Comparison of ENCODE assay signal across 8 mouse cellular contexts in genomic region chr13:67682959-67683735, GRCm38 (mm10). TPM values are rescaled to one million over a fixed set of nuclear protein-coding genes. Genes with fewer than 3 reads are reported as not detected.
DNase-seq lines count a peak whose midpoint lies in the region; ATAC-seq and TF ChIP-seq lines count a peak whose summit lies in the region.
"Not testable (repeated sequence)": the region's sequence is repeated elsewhere in the genome, so short reads cannot be mapped to it uniquely, and the experiment has no call there.

No protein-coding gene starts in this region.

- H3K9ac ChIP-seq in forebrain, embryonic 16.5 days (replicated peaks; ENCODE audit: low read depth, low read length): peak overlapping the region; percentile 65
- peak overlapping the region; percentile 78 for H3K9ac ChIP-seq in lung, embryonic 14.5 days

- H3K27me3 ChIP-seq in G1E (ENCODE audit: insufficient read depth, low read length); forebrain, embryonic 16.5 days (replicated peaks; ENCODE audit: control insufficient read depth, insufficient read depth, low read length); lung, embryonic 14.5 days (ENCODE audit: insufficient read depth, low read length); thymus, adult 2 months (ENCODE audit: control insufficient read depth, insufficient read depth, low read length): not testable (repeated sequence)

- 9% methylated on average over 16 of the region's 16 CpGs for WGBS in forebrain, embryonic 16.5 days
- 10% methylated on average over 16 of the region's 16 CpGs for WGBS in lung, embryonic 14.5 days
- WGBS in olfactory bulb, adult 2 months: 7% methylated on average over 16 of the region's 16 CpGs
- 8% methylated on average over 16 of the region's 16 CpGs for WGBS in thymus, adult 2 months

- H3K4me2 ChIP-seq in forebrain, embryonic 16.5 days (ENCODE audit: low read length): peak overlapping the region; percentile 73
- peak overlapping the region; percentile 72 for H3K4me2 ChIP-seq in lung, embryonic 14.5 days

- not testable (repeated sequence) for H3K36me3 ChIP-seq in G1E (replicated peaks); forebrain, embryonic 16.5 days (ENCODE audit: control insufficient read depth, insufficient read depth); lung, embryonic 14.5 days (ENCODE audit: insufficient read depth); thymus, adult 2 months (ENCODE audit: control insufficient read depth, insufficient read depth, low read length)

- intact Hi-C loops in heart, postnatal 36 days (cut with DNase I): loop anchor here (1.0 to 5.0 kb wide), 4 partner anchors 41 to 556 kb away; partner anchors contain the start of genes Gm49345, Zfp729a and Zfp729b

- DNase-seq in G1E (ENCODE audit: low spot score): peak; percentile 5
- DNase-seq in cerebellum, adult 18-20 months: peak; percentile 85 to 92
- DNase-seq in heart, postnatal 36 days: peak; percentile 83 to 87
- peak; percentile 81 to 91 for DNase-seq in layer of hippocampus, adult 2 months (ENCODE audit: low spot score in 2 of 2)
- DNase-seq in lung, embryonic 14.5 days: peak; percentile 93
- DNase-seq in thymus, adult 2 months: peak; percentile 83

- TF ChIP-seq CTCF in G1E (IDR thresholded peaks at IDR 0.05; ENCODE audit: low read depth, low read length); layer of hippocampus, adult 2 months (conservative IDR thresholded peaks at IDR 0.05); olfactory bulb, adult 2 months (IDR thresholded peaks at IDR 0.05; ENCODE audit: insufficient read depth, low read depth, low read length); thymus, adult 2 months (IDR thresholded peaks at IDR 0.05; ENCODE audit: borderline replicate concordance, control insufficient read depth, extremely low read depth, insufficient read depth, low read length, poor library complexity): not testable (repeated sequence)
- TF ChIP-seq CTCF in lung, embryonic 14.5 days (IDR thresholded peaks at IDR 0.05; ENCODE audit: low read depth): peak; percentile 37; the same call in 1 of the 2 replicates

- H3K4me3 ChIP-seq in G1E (ENCODE audit: low read depth, low read length): peak overlapping the region; percentile 70
- H3K4me3 ChIP-seq in forebrain, embryonic 16.5 days (replicated peaks; ENCODE audit: low read length): peak overlapping the region; percentile 74
- H3K4me3 ChIP-seq in layer of hippocampus, adult 2 months: peak overlapping the region; percentile 75
- H3K4me3 ChIP-seq in lung, embryonic 14.5 days (ENCODE audit: low read depth, low read length): peak overlapping the region; percentile 67
- H3K4me3 ChIP-seq in olfactory bulb, adult 2 months (ENCODE audit: insufficient read depth, low read depth, low read length): peak overlapping the region; percentile 67
- peak overlapping the region; percentile 92 for H3K4me3 ChIP-seq in thymus, adult 2 months (ENCODE audit: control insufficient read depth, insufficient read depth, low read length)

- ATAC-seq in G1E (ENCODE audit: extremely low read depth, insufficient number of reproducible peaks, low FRiP score, poor library complexity, severe bottlenecking): peak; percentile 97
- ATAC-seq in forebrain, embryonic 16.5 days: peak; percentile 100
- peak; percentile 100 for ATAC-seq in lung, embryonic 14.5 days (ENCODE audit: insufficient read depth)

- not testable (repeated sequence) for H3K9me3 ChIP-seq in G1E (replicated peaks); forebrain, embryonic 16.5 days (ENCODE audit: control insufficient read depth, low read length); lung, embryonic 14.5 days (ENCODE audit: low read depth, low read length)

- H3K4me1 ChIP-seq in G1E (ENCODE audit: insufficient read depth, low read depth, low read length); forebrain, embryonic 16.5 days (replicated peaks; ENCODE audit: control insufficient read depth, insufficient read depth, low read length); lung, embryonic 14.5 days (ENCODE audit: insufficient read depth); olfactory bulb, adult 2 months (ENCODE audit: control insufficient read depth, insufficient read depth, low read length); thymus, adult 2 months (replicated peaks; ENCODE audit: control insufficient read depth, insufficient read depth, low read length): not testable (repeated sequence)

- not testable (repeated sequence) for H3K27ac ChIP-seq in forebrain, embryonic 16.5 days (ENCODE audit: low read length); lung, embryonic 14.5 days (ENCODE audit: low read depth); thymus, adult 2 months (ENCODE audit: control insufficient read depth, insufficient read depth, low read length)
- peak overlapping the region; percentile 87 for H3K27ac ChIP-seq in layer of hippocampus, adult 2 months
- H3K27ac ChIP-seq in olfactory bulb, adult 2 months (ENCODE audit: insufficient read depth, low read depth, low read length): peak overlapping the region; percentile 75

- 0 out of 2 replicates have a peak, but pooled peaks have one; percentile 17 for TF ChIP-seq POLR2A in olfactory bulb, adult 2 months (IDR thresholded peaks at IDR 0.05; ENCODE audit: insufficient read depth, low read depth, low read length)
- TF ChIP-seq POLR2A in thymus, adult 2 months (IDR thresholded peaks at IDR 0.05; ENCODE audit: control insufficient read depth, extremely low read depth, insufficient read depth, low read length, poor library complexity): 0 out of 2 replicates have a peak, but pooled peaks have one; percentile 35

RNA-seq across cellular contexts. Expression of gene Zfp738, which starts 3.7 kb away (rescaled TPM):
- total RNA-seq in G1E (2014; fragmentation: Nextera tagmentation) (20.3 and 35.4 TPM in 2 replicates), G1E (2017) (16.3 and 17.8 TPM in 2 replicates)
- 0.26 and 0.47 TPM in 2 replicates for polyA plus RNA-seq in G1E (2012)
- 14.8 and 17.2 TPM in 2 replicates for polyA plus RNA-seq in forebrain, embryonic 16.5 days (2015; fragmentation: Nextera tagmentation; extraction: Ambion mirVana)
- 1 to 10 TPM; 4.8 to 5.9 TPM for total RNA-seq in heart, postnatal 36 days (2021)
- total RNA-seq in layer of hippocampus, adult 2 months (2021): 10 to 100 TPM; 25.3 to 25.8 TPM
- polyA plus RNA-seq in lung, embryonic 14.5 days (2014; fragmentation: Nextera tagmentation; extraction: Ambion mirVana): 9.9 and 11.0 TPM in 2 replicates
- not detected in 2 replicates for polyA plus RNA-seq in olfactory bulb, adult 2 months (2012; ENCODE audit: insufficient read depth, insufficient read length, low replicate concordance, missing spikeins)
- 9.9 and 10.4 TPM in 2 replicates for polyA plus RNA-seq in thymus, adult 2 months (2012; rRNA removed)

RNA-seq across cellular contexts. Expression of gene Zfp729a, which starts 45.6 kb away (rescaled TPM):
- total RNA-seq in G1E (2014; fragmentation: Nextera tagmentation): 20.1 and 23.6 TPM in 2 replicates
- total RNA-seq in G1E (2017): 9.3 and 11.1 TPM in 2 replicates
- polyA plus RNA-seq in G1E (2012): 0.17 and 0.28 TPM in 2 replicates
- 5.2 TPM in 2 replicates for polyA plus RNA-seq in forebrain, embryonic 16.5 days (2015; fragmentation: Nextera tagmentation; extraction: Ambion mirVana)
- 1 to 10 TPM; 3.3 to 4.2 TPM for total RNA-seq in heart, postnatal 36 days (2021)
- total RNA-seq in layer of hippocampus, adult 2 months (2021): 1 to 10 TPM; 9.3 to 9.9 TPM
- 3.6 and 4.6 TPM in 2 replicates for polyA plus RNA-seq in lung, embryonic 14.5 days (2014; fragmentation: Nextera tagmentation; extraction: Ambion mirVana)
- not detected in 2 replicates for polyA plus RNA-seq in olfactory bulb, adult 2 months (2012; ENCODE audit: insufficient read depth, insufficient read length, low replicate concordance, missing spikeins)
- polyA plus RNA-seq in thymus, adult 2 months (2012; rRNA removed): 1.8 and 2.0 TPM in 2 replicates

RNA-seq across cellular contexts. Expression of gene Gm49345, which starts 45.6 kb away (rescaled TPM):
- total RNA-seq in G1E (2014; fragmentation: Nextera tagmentation) (2.6 and 7.3 TPM in 2 replicates), G1E (2017) (3.5 and 5.9 TPM in 2 replicates)
- polyA plus RNA-seq in G1E (2012): not detected in 2 replicates
- polyA plus RNA-seq in forebrain, embryonic 16.5 days (2015; fragmentation: Nextera tagmentation; extraction: Ambion mirVana): not detected in 2 replicates
- under 1 TPM; 0.81 to 0.83 TPM for total RNA-seq in heart, postnatal 36 days (2021)
- total RNA-seq in layer of hippocampus, adult 2 months (2021): 1 to 10 TPM in 1 of 2 experiments, not detected in 1; 1.6 TPM
- not detected in 2 replicates for polyA plus RNA-seq in lung, embryonic 14.5 days (2014; fragmentation: Nextera tagmentation; extraction: Ambion mirVana)
- polyA plus RNA-seq in olfactory bulb, adult 2 months (2012; ENCODE audit: insufficient read depth, insufficient read length, low replicate concordance, missing spikeins): not detected in 2 replicates
- 1.0 TPM in 1 of 2 replicates, not detected in the other for polyA plus RNA-seq in thymus, adult 2 months (2012; rRNA removed)

RNA-seq across cellular contexts. Expression of gene Zfp65, which starts 45.8 kb away (rescaled TPM):
- total RNA-seq in G1E (2014; fragmentation: Nextera tagmentation) (16.5 and 17.2 TPM in 2 replicates), G1E (2017) (14.6 and 22.7 TPM in 2 replicates)
- 0.36 and 0.78 TPM in 2 replicates for polyA plus RNA-seq in G1E (2012)
- polyA plus RNA-seq in forebrain, embryonic 16.5 days (2015; fragmentation: Nextera tagmentation; extraction: Ambion mirVana): 12.0 and 14.0 TPM in 2 replicates
- 1 to 10 TPM; 5.7 to 6.6 TPM for total RNA-seq in heart, postnatal 36 days (2021)
- 10 to 100 TPM; 13.5 to 14.0 TPM for total RNA-seq in layer of hippocampus, adult 2 months (2021)
- 2.7 and 3.2 TPM in 2 replicates for polyA plus RNA-seq in lung, embryonic 14.5 days (2014; fragmentation: Nextera tagmentation; extraction: Ambion mirVana)
- polyA plus RNA-seq in olfactory bulb, adult 2 months (2012; ENCODE audit: insufficient read depth, insufficient read length, low replicate concordance, missing spikeins): not detected in 2 replicates
- polyA plus RNA-seq in thymus, adult 2 months (2012; rRNA removed): 1.4 TPM in 2 replicates

Comparison
In these comparisons a context has a peak if more than half of its experiments do, and no peak if none do; other contexts are left out.
1. DNase-seq: peak in every context shown above with its lines; median percentile 93 in lung, embryonic 14.5 days; 88 in cerebellum, adult 18-20 months; 86 in layer of hippocampus, adult 2 months; 85 in heart, postnatal 36 days; 83 in thymus, adult 2 months; 5 in G1E.